Mouse (Mus musculus) layer of hippocampus, adult 18-20 months (tissue): Measurements from ENCODE around the gene Hbs1l. TPM values are rescaled to one million over a fixed set of nuclear protein-coding genes. Genes with fewer than 3 reads are reported as not detected.

Experiments
- DNase-seq, 2 experiments: peaks; one replicate each; pipeline ENCODE4 v3.0.0; 2022; ENCODE audit warnings: low spot score in 2 of 2
- total RNA-seq, 2 experiments: library from RNA; stranded (reverse); gene quantifications; 2 replicates each; pipeline ENCODE4 v1.2.3; 2021

The Hbs1l gene
- total RNA-seq, 2 experiments from 2014 or later = 58.8 to 62.9 TPM

DNA sequence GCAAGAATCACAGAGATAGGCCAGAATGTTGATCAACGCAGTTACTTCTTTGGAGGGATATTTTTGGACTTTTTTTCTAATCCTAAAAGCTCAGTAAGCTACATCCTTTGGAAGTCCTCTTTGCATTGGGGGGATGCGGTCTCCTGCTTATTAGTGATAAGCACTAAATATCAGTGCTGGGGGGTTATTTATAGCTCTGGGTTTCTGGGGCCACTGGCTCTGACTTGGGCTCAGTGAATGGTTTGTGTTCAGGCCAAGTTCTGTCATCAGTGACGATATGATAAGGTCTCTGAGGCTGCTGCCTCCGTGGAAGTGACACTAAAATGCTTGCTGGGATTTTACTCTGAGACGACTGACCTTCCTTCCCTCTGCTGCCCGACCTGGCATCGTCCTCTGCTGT is 104.3 kb downstream of the Hbs1l start:
- DNase-seq = no peak

GRCm38 (mm10) chr10:21400453-21400852 is 104.7 kb downstream of the Hbs1l start:
- DNase-seq = no peak

DNA sequence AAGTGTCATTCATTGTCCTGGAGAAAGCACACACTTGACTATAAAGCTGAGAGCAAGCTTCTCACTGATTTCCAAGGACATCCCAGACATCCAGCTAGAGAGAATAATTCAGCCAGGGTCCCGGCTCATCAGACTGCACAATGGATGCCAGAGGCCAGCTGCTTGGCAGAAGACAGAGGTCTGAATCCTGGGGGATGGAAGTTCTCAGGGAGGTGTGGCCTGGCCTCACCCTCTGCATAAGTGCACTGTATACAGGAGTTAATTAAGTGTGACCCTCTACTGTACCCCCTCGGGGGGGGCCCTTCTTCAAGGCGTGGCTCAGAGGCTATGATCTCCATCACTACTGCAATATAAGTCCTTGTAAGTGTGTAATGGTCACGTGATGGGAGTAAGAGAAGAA is 105.5 kb downstream of the Hbs1l start:
- DNase-seq = no peak

DNA sequence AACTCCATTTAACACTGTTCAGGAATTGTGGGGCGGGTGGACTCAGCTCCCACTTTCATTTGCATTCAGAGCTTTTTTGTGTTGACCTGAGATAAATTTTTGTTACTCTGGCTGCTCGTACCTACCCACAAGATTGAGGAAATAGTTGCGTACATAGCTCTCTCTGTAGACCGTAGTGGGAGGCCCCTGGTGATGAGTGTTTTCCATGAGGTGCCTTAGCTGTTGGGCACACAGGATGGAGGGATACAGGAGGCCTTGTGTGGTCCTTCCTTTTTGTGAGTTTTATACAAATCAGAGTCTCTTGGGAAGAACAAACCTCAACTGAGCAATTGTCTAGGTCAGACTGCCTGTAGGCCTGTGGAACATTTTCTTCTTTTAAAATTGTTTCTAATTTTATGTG is 109.0 kb downstream of the Hbs1l start:
- DNase-seq = no peak

DNA sequence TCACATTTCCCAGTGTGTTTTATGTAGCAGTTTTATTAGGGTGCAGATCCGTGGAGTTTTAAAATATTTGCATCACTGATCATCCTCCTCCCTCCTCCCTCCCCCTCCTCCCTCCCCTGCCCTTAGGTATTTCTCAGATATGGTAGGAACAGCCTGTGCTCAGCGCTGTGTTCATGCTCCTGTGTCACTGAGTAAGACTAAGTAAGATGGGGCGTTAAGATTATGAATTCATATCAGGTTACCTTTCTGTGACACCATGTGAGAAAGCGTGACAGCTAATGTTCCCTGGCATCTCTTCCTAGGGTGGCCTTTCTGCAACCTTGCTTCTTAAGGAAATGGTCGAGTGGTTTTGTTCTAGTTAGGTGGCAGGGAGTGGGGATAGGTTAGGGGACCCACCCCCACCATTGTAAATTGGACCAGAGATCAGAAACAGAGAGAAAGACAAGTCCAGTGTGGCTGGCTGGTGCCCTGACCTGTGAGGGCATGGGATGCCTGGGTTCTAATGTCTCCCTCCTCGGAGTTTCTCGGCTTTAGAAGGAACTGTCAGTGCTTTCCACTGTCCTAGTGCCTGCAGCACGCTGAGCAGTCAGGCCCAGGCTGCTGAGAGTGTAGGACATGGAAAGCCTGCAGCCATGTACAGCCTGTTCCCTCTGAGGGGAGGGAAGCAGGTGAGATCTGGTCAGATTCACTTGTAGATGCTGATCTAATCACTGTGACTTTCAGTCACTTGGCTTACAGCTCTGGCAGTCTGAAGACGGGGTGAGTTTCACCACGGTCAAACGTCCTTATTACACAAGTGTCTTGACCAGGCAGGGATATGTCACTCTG is 110.1 kb downstream of the Hbs1l start:
- no peak for DNase-seq

DNA sequence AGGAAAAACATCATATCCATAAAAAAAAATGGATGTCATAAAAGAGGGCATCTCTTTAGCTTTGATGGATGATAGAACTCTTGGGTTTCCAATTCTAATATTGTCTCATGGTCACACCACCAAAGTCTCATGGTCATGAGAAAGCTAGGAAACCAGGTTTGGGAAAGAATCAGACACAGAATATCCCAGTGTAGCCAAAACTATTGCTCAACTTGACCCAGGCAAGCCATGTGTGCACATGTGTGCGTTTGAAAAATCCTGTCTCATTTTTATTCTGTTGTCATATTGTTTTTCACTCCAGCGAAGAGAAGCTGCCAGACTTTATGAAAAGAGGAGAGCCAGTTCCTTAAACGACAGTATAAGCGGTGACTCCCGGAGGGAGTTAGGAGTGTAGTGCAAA is 114.9 kb downstream of the Hbs1l start:
- no peak for DNase-seq

GRCm38 (mm10) chr10:21411621-21412205 is 115.9 kb downstream of the Hbs1l start:
- no peak for DNase-seq

- DNase-seq = no peak
Observed at GRCm38 (mm10) chr10:21415031-21415430, 119.3 kb downstream of the Hbs1l start.

- no peak for DNase-seq
Observed at GRCm38 (mm10) chr10:21416184-21416583, 120.4 kb downstream of the Hbs1l start.

Other genes with a start within 250 kb of the Hbs1l start
- gene Myb, start 135.0 kb upstream of the Hbs1l start, total RNA-seq = 1 to 10 TPM in 1 of 2 experiments, under 1 TPM in 1; 0.63 to 1.1 TPM
- under 1 TPM in 1 of 2 experiments, not detected in 1; 0.18 TPM for gene Aldh8a1, start 81.3 kb downstream of the Hbs1l start, total RNA-seq